Mouse (Mus musculus) liver, embryonic 16.5 days (tissue): ENCODE measurements around the gene Fmnl2. TPM values are rescaled to one million over a fixed set of nuclear protein-coding genes. Genes with fewer than 3 reads are reported as not detected.

Source experiments
- ATAC-seq: fragments of 200-750 bp; cut with Nextera tagmentation; 2 replicates; pipeline ENCODE4 v1.8.0; 2017; ENCODE audit warnings: low read depth, mild to moderate bottlenecking, moderate number of reproducible peaks, moderate library complexity
- H3K27ac ChIP-seq: fragments of 300-500 bp; sonication (generic); 2 replicates; pipeline ENCODE4 v1.5.1; 2014; ENCODE audit warnings: mild to moderate bottlenecking, low read length
- H3K27me3 ChIP-seq: fragments of 300-500 bp; sonication (generic); 2 replicates; pipeline ENCODE4 v1.6.1; 2014; ENCODE audit warnings: low read depth, low read length, mixed read lengths; ENCODE audit not compliant: control insufficient read depth, insufficient read depth
- H3K36me3 ChIP-seq: fragments of 300-500 bp; sonication (generic); 2 replicates; pipeline ENCODE4 v1.6.1; 2014; ENCODE audit warnings: mild to moderate bottlenecking; ENCODE audit not compliant: control insufficient read depth, insufficient read depth
- H3K4me1 ChIP-seq: fragments of 300-500 bp; sonication (generic); 2 replicates; pipeline ENCODE4 v1.6.1; 2014; ENCODE audit warnings: low read depth, low read length, mixed read lengths; ENCODE audit not compliant: control insufficient read depth
- H3K4me2 ChIP-seq: fragments of 300-500 bp; sonication (generic); 2 replicates; pipeline ENCODE4 v1.6.1; 2014; ENCODE audit warnings: low read depth, low read length, mixed read lengths
- H3K4me3 ChIP-seq: fragments of 300-500 bp; sonication (generic); 2 replicates; pipeline ENCODE4 v1.5.1; 2014; ENCODE audit warnings: low read depth, mild to moderate bottlenecking, low read length
- H3K9ac ChIP-seq: fragments of 300-500 bp; sonication (generic); 2 replicates; pipeline ENCODE4 v1.6.1; 2014; ENCODE audit warnings: low read depth, low read length
- H3K9me3 ChIP-seq: fragments of 300-500 bp; sonication (generic); replicated peaks from 2 replicates; pipeline ENCODE4 v1.6.1; 2016; ENCODE audit warnings: low read length; ENCODE audit not compliant: control insufficient read depth
- WGBS: fragments of 180-500 bp; shearing (Covaris S2); extraction: QIAGEN DNeasy Blood & Tissue Kit; methylation state at CpG from one replicate; pipeline ENCODE4 v1.1.7; 2014; ENCODE audit not compliant: insufficient replicate concordance; 5-methylcytosine and 5-hydroxymethylcytosine counted together
- polyA plus RNA-seq: library from polyadenylated mRNA; unstranded; fragments of >200 nt; fragmentation: Nextera tagmentation; extraction: Ambion mirVana; gene quantifications from 2 replicates; pipeline ENCODE4 v1.2.1, GENCODE M21; 2015

Gene Fmnl2
- polyA plus RNA-seq, 1 experiment from 2014 or later: 0.53 TPM

DNA sequence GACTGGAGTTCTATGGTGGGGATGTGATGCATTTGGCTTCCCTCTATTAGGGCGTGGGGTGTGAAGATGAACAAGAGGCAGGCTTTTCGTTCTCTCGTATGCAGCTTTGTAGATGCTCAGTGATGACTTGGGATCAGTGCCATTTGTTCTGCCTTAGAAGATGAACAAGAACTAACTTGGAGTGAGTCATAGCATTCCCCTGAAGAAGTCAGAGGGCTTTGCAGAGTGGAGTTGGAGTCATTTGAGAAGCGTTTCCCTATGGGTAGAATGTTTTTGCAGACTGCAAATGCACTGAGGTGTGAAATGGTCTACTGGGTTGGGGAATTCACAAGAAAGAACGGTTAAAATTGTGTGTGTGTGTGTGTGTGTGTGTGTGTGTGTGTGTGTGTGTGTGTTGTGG, 108.6 kb downstream of the Fmnl2 start:
- Histone ChIP-seq H3K27me3 (no peaks in the 10 kb centered on the region), H3K9me3 (no peaks in the 10 kb centered on the region), H3K4me2 (no peak overlapping the region), H3K36me3 (no peaks in the 10 kb centered on the region), H3K27ac (no peak overlapping the region), H3K9ac (no peak overlapping the region), H3K4me1 (no peaks in the 10 kb centered on the region), H3K4me3 (no peak overlapping the region)
- 60% methylated on average over 5 of the region's 5 CpGs for WGBS
- no peak for ATAC-seq

DNA sequence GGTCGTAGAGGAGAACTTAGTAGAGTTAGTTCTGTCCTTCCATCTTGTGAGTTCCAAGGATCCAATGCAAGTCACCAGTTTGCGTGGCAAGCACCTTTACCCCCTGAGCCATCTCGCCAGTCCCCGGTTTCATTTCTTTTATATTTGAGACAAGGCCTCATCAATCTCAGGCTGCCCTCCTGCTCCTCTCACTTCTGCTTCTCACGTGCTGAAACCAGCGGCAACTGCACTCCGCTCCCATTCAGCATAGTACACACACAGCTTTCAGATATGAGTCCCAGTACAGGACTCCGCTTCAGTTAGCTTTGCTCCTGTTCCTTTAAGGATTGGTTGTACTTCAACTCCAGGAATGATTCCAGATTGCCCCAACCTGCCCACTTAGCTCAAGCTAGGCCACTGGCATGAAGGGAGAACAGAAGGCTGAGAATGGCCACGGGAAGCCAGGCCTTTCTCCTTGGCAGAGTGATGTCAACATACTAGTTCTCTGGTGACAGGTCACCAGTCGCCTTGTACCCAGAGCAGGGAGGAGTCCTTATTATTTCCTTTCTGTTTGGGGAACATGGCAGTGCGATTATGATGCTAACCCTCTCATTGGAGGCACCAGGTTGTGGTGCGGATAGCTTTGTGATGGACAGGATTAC, 109.3 kb downstream of the Fmnl2 start:
- Histone ChIP-seq H3K4me2 (no peak overlapping the region), H3K4me3 (no peak overlapping the region), H3K4me1 (no peaks in the 10 kb centered on the region), H3K36me3 (no peaks in the 10 kb centered on the region), H3K27me3 (no peaks in the 10 kb centered on the region), H3K9me3 (no peaks in the 10 kb centered on the region), H3K27ac (no peak overlapping the region; the same call in 1 of the 2 replicates), H3K9ac (no peak overlapping the region)
- 63% methylated on average over 12 of the region's 12 CpGs for WGBS
- ATAC-seq: peak; percentile 30; the same call in 1 of the 2 replicates

DNA sequence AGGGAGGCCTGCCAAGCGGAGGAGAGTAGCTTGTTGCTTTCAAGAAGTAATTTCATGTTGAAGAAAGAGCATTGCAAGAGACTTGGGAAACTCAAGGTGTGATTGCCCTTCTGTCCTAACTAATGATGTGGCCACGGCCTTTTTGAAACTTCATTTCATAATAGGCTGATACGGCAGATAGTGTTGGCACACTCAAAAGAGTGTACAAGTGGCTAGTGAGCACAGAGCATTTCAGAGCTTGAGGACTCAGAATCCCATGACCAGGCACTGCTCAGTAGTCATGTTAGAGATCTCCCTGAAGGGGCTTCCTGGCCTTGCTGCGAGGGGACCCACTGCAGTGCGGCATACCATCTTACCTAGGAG, 109.8 kb downstream of the Fmnl2 start:
- no peak overlapping the region for H3K9ac ChIP-seq
- WGBS: 62% methylated on average over 5 of the region's 5 CpGs
- H3K4me3 ChIP-seq: no peak overlapping the region
- ATAC-seq: peak; percentile 16
- H3K36me3 ChIP-seq: no peaks in the 10 kb centered on the region
- H3K4me2 ChIP-seq: no peak overlapping the region
- no peaks in the 10 kb centered on the region for H3K9me3 ChIP-seq
- H3K27me3 ChIP-seq: no peaks in the 10 kb centered on the region
- no peak overlapping the region for H3K27ac ChIP-seq
- H3K4me1 ChIP-seq: no peaks in the 10 kb centered on the region

DNA sequence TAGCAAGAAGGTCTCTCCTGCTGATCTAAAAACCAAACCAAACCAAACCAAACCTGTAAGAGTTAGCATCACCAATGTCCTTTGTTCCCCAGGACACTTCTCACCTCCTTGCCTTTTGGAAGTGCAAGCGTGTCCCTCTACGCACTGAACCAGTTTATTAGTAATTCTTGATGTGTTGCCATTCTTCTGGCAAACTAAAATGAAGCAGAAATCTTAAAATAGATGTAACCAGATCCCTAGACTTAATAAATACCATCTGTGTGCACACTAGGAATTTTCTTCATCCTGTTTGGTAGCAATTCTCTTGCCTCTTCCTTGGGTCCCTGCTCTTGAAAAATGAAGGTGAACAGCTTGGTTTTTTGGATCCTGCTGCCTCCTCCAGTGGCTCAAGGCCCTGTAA, 111.2 kb downstream of the Fmnl2 start:
- ATAC-seq: no peak
- H3K4me1 ChIP-seq: no peaks in the 10 kb centered on the region
- H3K9me3 ChIP-seq: no peaks in the 10 kb centered on the region
- H3K27ac ChIP-seq: no peak overlapping the region
- no peak overlapping the region for H3K4me2 ChIP-seq
- no peak overlapping the region for H3K9ac ChIP-seq
- 73% methylated on average over 2 of the region's 2 CpGs for WGBS
- no peaks in the 10 kb centered on the region for H3K36me3 ChIP-seq
- no peaks in the 10 kb centered on the region for H3K27me3 ChIP-seq
- H3K4me3 ChIP-seq: no peak overlapping the region

DNA sequence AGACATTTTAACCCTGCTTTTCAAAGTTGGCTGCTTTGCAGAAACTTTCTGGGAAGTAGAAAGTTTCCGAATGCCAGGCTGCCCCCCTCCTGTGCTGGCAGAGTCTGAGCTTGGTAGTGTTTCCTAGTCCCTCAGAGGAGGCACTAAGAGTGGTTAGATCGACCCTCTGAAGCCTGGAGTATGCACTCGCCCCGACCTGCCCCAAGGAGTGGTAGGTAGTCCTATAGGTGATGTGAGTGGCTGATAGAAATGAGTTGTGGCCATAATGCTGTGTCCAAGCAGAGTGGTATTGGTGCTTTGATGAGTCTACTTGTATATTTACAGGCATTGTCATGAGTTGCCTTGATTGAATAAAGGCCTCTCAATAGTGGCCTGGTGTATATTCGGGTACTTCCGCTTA, 116.4 kb downstream of the Fmnl2 start:
- ATAC-seq: no peak
- Histone ChIP-seq H3K4me2 (no peak overlapping the region), H3K4me1 (no peaks in the 10 kb centered on the region), H3K27me3 (no peaks in the 10 kb centered on the region), H3K27ac (no peak overlapping the region), H3K9me3 (no peaks in the 10 kb centered on the region), H3K36me3 (no peaks in the 10 kb centered on the region), H3K4me3 (no peak overlapping the region), H3K9ac (no peak overlapping the region)
- 62% methylated on average over 6 of the region's 6 CpGs for WGBS

DNA sequence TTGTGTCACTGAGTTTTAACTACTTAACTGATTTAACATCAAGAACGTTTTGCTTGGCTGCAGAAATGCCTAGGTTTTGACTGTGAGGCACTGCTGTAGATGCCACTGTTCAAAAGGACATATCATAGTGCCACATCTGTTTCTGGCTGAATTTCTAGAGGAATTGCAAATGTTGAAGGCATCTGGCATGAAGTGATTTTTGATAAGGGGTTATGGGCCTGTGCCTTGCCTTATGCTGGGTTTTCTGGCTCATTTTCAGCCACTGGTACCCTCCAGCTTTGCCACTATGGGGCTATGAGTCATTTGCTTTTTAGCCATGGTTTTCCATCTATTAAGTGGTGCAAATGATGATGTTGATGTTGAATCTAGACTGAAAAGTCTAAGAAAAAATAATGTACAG, 117.1 kb downstream of the Fmnl2 start:
- no peak overlapping the region for H3K9ac ChIP-seq
- no peak overlapping the region for H3K4me3 ChIP-seq
- H3K27ac ChIP-seq: no peak overlapping the region
- H3K4me1 ChIP-seq: no peaks in the 10 kb centered on the region
- WGBS: 28% methylated on average over 1 of the region's 1 CpGs
- no peak overlapping the region for H3K4me2 ChIP-seq
- no peak for ATAC-seq
- no peaks in the 10 kb centered on the region for H3K27me3 ChIP-seq
- H3K36me3 ChIP-seq: no peaks in the 10 kb centered on the region
- no peaks in the 10 kb centered on the region for H3K9me3 ChIP-seq

DNA sequence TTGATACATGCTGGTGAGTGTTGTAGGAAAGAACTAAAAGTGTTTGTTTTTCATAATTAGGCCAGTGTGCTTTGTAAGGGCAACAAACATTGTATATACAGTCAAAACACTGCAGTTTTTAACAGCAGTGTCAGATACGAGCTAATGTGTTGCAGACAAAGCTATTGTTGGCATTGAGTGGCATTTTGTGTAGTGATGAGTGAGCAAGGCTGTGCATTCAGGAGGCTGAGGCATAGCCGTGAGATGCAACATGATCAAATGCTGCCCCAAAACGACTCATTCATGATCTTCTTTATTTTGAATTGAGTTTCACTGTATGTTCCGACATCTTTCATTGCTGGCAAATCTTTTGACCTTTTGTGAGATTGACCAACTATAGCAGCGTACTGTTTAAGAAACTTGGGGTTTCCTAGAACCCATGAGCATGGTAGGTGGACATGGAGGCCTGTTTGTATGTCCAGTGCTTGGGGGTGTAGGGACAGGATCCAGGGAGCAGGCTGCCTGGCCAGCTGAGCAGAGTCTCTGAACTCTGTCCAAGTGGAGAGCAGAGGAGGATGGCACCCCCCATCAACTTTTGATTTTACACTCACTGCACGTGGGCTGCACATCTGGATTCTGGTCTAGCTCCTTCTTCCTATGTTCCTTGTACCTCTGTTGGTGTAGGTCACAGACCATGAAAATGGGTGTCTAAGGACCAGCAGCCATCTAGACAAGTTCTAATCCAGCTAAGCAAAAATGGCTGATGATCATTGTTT, 120.4 kb downstream of the Fmnl2 start:
- no peaks in the 10 kb centered on the region for H3K36me3 ChIP-seq
- ATAC-seq: no peak
- H3K4me1 ChIP-seq: no peaks in the 10 kb centered on the region
- no peak overlapping the region for H3K27ac ChIP-seq
- no peaks in the 10 kb centered on the region for H3K27me3 ChIP-seq
- no peak overlapping the region for H3K4me2 ChIP-seq
- no peak overlapping the region for H3K4me3 ChIP-seq
- no peak overlapping the region for H3K9ac ChIP-seq
- 52% methylated on average over 6 of the region's 6 CpGs for WGBS
- H3K9me3 ChIP-seq: no peaks in the 10 kb centered on the region

DNA sequence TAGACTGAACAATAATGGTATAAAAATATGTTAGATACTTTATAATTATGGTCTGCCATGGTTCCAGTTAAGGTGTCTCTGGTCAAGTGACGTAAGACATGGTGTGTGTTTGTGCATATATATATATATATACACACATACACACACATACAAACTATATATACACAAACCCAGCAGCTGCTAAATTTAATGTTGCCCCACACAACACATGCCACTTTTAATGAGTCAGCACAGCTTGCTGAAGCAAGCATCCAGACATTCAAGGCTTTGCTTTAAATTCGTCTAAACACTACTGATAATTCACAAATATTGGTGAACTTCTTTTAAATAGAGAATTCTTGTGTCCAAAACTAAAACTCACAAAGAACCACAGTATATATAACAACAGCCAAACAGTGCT, 121.1 kb downstream of the Fmnl2 start:
- no peaks in the 10 kb centered on the region for H3K36me3 ChIP-seq
- H3K4me2 ChIP-seq: no peak overlapping the region
- no peak for ATAC-seq
- no peaks in the 10 kb centered on the region for H3K27me3 ChIP-seq
- no peaks in the 10 kb centered on the region for H3K4me1 ChIP-seq
- H3K9ac ChIP-seq: no peak overlapping the region
- WGBS: 56% methylated on average over 2 of the region's 2 CpGs
- no peak overlapping the region for H3K27ac ChIP-seq
- H3K9me3 ChIP-seq: no peaks in the 10 kb centered on the region
- no peak overlapping the region for H3K4me3 ChIP-seq

DNA sequence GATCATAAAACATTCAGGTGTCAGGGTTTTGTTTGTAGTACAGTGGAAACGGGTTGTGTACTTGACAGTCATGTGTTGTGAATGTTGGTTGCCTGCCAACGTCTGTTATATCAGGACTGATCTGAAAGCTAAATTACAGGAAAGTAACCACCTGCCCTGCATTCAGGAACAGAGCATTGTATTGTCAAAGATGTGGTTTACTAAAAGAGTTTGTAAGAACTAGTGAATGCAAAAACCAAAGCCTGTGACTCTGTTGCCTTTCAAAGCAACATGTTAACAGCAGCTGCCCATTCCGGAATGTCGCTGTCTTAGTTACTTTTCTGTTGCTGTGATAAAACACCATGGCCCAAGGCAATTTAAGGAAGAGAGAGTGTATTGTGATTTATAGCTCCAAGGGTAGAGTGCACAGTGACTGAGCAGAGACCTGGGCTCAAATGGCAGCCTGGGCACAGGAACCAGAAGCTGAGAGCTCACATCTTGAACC, 121.7 kb downstream of the Fmnl2 start:
- ATAC-seq: no peak
- H3K27ac ChIP-seq: no peak overlapping the region
- no peaks in the 10 kb centered on the region for H3K36me3 ChIP-seq
- no peaks in the 10 kb centered on the region for H3K27me3 ChIP-seq
- H3K9me3 ChIP-seq: no peaks in the 10 kb centered on the region
- H3K4me3 ChIP-seq: no peak overlapping the region
- H3K4me2 ChIP-seq: no peak overlapping the region
- H3K9ac ChIP-seq: no peak overlapping the region
- H3K4me1 ChIP-seq: no peaks in the 10 kb centered on the region
- WGBS: 32% methylated on average over 4 of the region's 4 CpGs
